ENCODE assay signal across 25 mouse cellular contexts in genomic region chr7:66753816-66754215, GRCm38 (mm10). TPM values are rescaled to one million over a fixed set of nuclear protein-coding genes. Genes with fewer than 3 reads are reported as not detected.
DNase-seq lines count a peak whose midpoint lies in the region; ATAC-seq lines count a peak whose summit lies in the region.
"Had no signal": no experiment of that assay in that cellular context is flagged by ENCODE, and none has a peak within 500 bp of the region (broad histone marks: within the 10 kb centered on the region; RNA-seq: fewer than 3 reads in every experiment).

No protein-coding gene starts in this region.

- no peak overlapping the region for H3K4me2 ChIP-seq in embryonic facial prominence, embryonic 14.5 days (ENCODE audit: low read depth, low read length)
- no peak overlapping the region for H3K4me2 ChIP-seq in stomach, embryonic 16.5 days (ENCODE audit: low read depth, low read length)
- H3K4me2 ChIP-seq: embryonic facial prominence, embryonic 12.5 days; forebrain, embryonic 13.5 days; heart, embryonic 13.5 days; hindbrain, embryonic 12.5 days had no signal

- H3K9ac ChIP-seq in embryonic facial prominence, embryonic 14.5 days (ENCODE audit: low read depth, low read length): no peak overlapping the region
- H3K9ac ChIP-seq in stomach, embryonic 16.5 days (ENCODE audit: low read length): no peak overlapping the region
- H3K9ac ChIP-seq: embryonic facial prominence, embryonic 12.5 days; forebrain, embryonic 13.5 days; forebrain, postnatal 0 days; heart, embryonic 13.5 days; hindbrain, embryonic 12.5 days had no signal

- WGBS in embryonic facial prominence, embryonic 14.5 days: 82% methylated on average over 8 of the region's 8 CpGs
- 88% methylated on average over 8 of the region's 8 CpGs for WGBS in embryonic facial prominence, embryonic 10.5 days
- WGBS in stomach, embryonic 16.5 days: 75% methylated on average over 8 of the region's 8 CpGs

- no peaks in the 10 kb centered on the region for H3K36me3 ChIP-seq in embryonic facial prominence, embryonic 14.5 days (ENCODE audit: control insufficient read depth, insufficient read depth, low read length)
- no peaks in the 10 kb centered on the region for H3K36me3 ChIP-seq in embryonic facial prominence, embryonic 10.5 days (replicated peaks)
- no peaks in the 10 kb centered on the region for H3K36me3 ChIP-seq in stomach, embryonic 16.5 days (ENCODE audit: control insufficient read depth, insufficient read depth, low read length)
- H3K36me3 ChIP-seq: embryonic facial prominence, embryonic 12.5 days; heart, embryonic 13.5 days; hindbrain, embryonic 12.5 days had no signal

- no peaks in the 10 kb centered on the region for H3K9me3 ChIP-seq in embryonic facial prominence, embryonic 14.5 days (ENCODE audit: control insufficient read depth, low read length)
- H3K9me3 ChIP-seq in embryonic facial prominence, embryonic 10.5 days: no peaks in the 10 kb centered on the region
- H3K9me3 ChIP-seq in stomach, embryonic 16.5 days (replicated peaks; ENCODE audit: control insufficient read depth, low read length): no peaks in the 10 kb centered on the region
- H3K9me3 ChIP-seq: embryonic facial prominence, embryonic 12.5 days; forebrain, embryonic 13.5 days; heart, embryonic 13.5 days; hindbrain, embryonic 12.5 days had no signal

- ATAC-seq in embryonic facial prominence, embryonic 14.5 days (ENCODE audit: low read depth): no peak
- no peak for ATAC-seq in stomach, embryonic 16.5 days (ENCODE audit: insufficient read depth, low FRiP score)
- ATAC-seq: activated CD4-positive, CD25-positive, alpha-beta regulatory T cell, adult 4 months; forebrain, embryonic 13.5 days; forebrain, postnatal 0 days; hindbrain, embryonic 16.5 days; inflammation-experienced regulatory T-cells, adult 6 months; intestine, postnatal 0 days; Patski had no signal

- H3K4me1 ChIP-seq in embryonic facial prominence, embryonic 14.5 days (ENCODE audit: control insufficient read depth, insufficient read depth, low read length): no peaks in the 10 kb centered on the region; the same call in 1 of the 2 replicates
- H3K4me1 ChIP-seq in embryonic facial prominence, embryonic 10.5 days: peaks cover 4% of the 10 kb centered on the region
- no peaks in the 10 kb centered on the region for H3K4me1 ChIP-seq in stomach, embryonic 16.5 days (ENCODE audit: control insufficient read depth, insufficient read depth, low read length)
- H3K4me1 ChIP-seq: embryonic facial prominence, embryonic 12.5 days; forebrain, embryonic 13.5 days; heart, embryonic 13.5 days; hindbrain, embryonic 12.5 days had no signal

- peak overlapping the region; percentile 9; the same call in 1 of the 2 replicates for H3K27ac ChIP-seq in embryonic facial prominence, embryonic 14.5 days (replicated peaks; ENCODE audit: low read depth, low read length)
- H3K27ac ChIP-seq in embryonic facial prominence, embryonic 10.5 days (replicated peaks): no peak overlapping the region
- H3K27ac ChIP-seq in stomach, embryonic 16.5 days (ENCODE audit: low read length): peak overlapping the region; percentile 29; the same call in 1 of the 2 replicates
- H3K27ac ChIP-seq: embryonic facial prominence, embryonic 12.5 days; forebrain, embryonic 13.5 days; heart, embryonic 13.5 days; hindbrain, embryonic 12.5 days had no signal

- no peak for DNase-seq in embryonic facial prominence, embryonic 14.5 days (ENCODE audit: low spot score)
- no peak for DNase-seq in embryonic facial prominence, embryonic 10.5 days (ENCODE audit: low spot score)
- peak; percentile 64 for DNase-seq in adrenal gland, adult 2 months
- DNase-seq in adrenal gland, postnatal 14 days: peak; percentile 60
- no peak for DNase-seq in gastrocnemius, postnatal 10 days
- no peak for DNase-seq in kidney, postnatal 25 days
- DNase-seq: cerebellum, adult 8-10 months; cerebellum, postnatal 14 days; embryo, embryonic 11 days; forebrain, postnatal 0 days; gastrocnemius, postnatal 25 days; heart, postnatal 4 days had no signal

- H3K4me3 ChIP-seq in embryonic facial prominence, embryonic 14.5 days (ENCODE audit: low read depth, low read length): no peak overlapping the region
- no peak overlapping the region for H3K4me3 ChIP-seq in embryonic facial prominence, embryonic 10.5 days
- H3K4me3 ChIP-seq in stomach, embryonic 16.5 days (replicated peaks; ENCODE audit: low read length): no peak overlapping the region
- H3K4me3 ChIP-seq: embryonic facial prominence, embryonic 12.5 days; forebrain, embryonic 13.5 days; heart, embryonic 13.5 days; hindbrain, embryonic 12.5 days had no signal

- no peaks in the 10 kb centered on the region for H3K27me3 ChIP-seq in embryonic facial prominence, embryonic 14.5 days (replicated peaks; ENCODE audit: control insufficient read depth, insufficient read depth, low read length)
- H3K27me3 ChIP-seq in embryonic facial prominence, embryonic 10.5 days (replicated peaks; ENCODE audit: low read depth, poor library complexity, severe bottlenecking): no peaks in the 10 kb centered on the region
- no peaks in the 10 kb centered on the region for H3K27me3 ChIP-seq in stomach, embryonic 16.5 days (ENCODE audit: control insufficient read depth, insufficient read depth, low read length)
- H3K27me3 ChIP-seq: embryonic facial prominence, embryonic 12.5 days; forebrain, embryonic 13.5 days; heart, embryonic 13.5 days; hindbrain, embryonic 12.5 days; Patski had no signal

RNA-seq across cellular contexts. Expression of gene Cers3, which starts 10.5 kb away (rescaled TPM):
- 5.0 and 6.7 TPM in 2 replicates for polyA plus RNA-seq in embryonic facial prominence, embryonic 14.5 days (2014; fragmentation: Nextera tagmentation; extraction: Ambion mirVana)
- 0.88 and 1.3 TPM in 2 replicates for polyA plus RNA-seq in embryonic facial prominence, embryonic 10.5 days (2016; fragmentation: Nextera tagmentation; extraction: Ambion mirVana)
- total RNA-seq in adrenal gland, adult 2 months (2021): under 1 TPM; 0.24 to 0.32 TPM
- polyA plus RNA-seq in adrenal gland, adult 2 months (2012; rRNA removed): 0.02 and 0.06 TPM in 2 replicates
- 0.11 and 0.15 TPM in 2 replicates for total RNA-seq in adrenal gland, postnatal 14 days (2021)
- polyA plus RNA-seq in stomach, embryonic 16.5 days (2015; fragmentation: Nextera tagmentation; extraction: Ambion mirVana): 19.4 and 27.8 TPM in 2 replicates
- not detected for total RNA-seq in gastrocnemius, postnatal 10 days (2021)
- total RNA-seq: common myeloid progenitor, adult 5-6 weeks; gastrocnemius, postnatal 25 days; granulocyte monocyte progenitor cell, adult 5-6 weeks; MEL had no signal
- polyA plus RNA-seq: activated CD4-positive, CD25-positive, alpha-beta regulatory T cell, adult 4 months; inflammation-experienced regulatory T-cells, adult 6 months had no signal

Comparison
In these comparisons a context has a peak if more than half of its experiments do, and no peak if none do; other contexts are left out.
1. DNase-seq: peak in adrenal gland, adult 2 months (single experiment) and adrenal gland, postnatal 14 days (single experiment); none in embryonic facial prominence, embryonic 14.5 days (single experiment), embryonic facial prominence, embryonic 10.5 days (single experiment), gastrocnemius, postnatal 10 days (single experiment) and kidney, postnatal 25 days (0 of 2).